Mouse (Mus musculus) bone marrow, adult 2 months (tissue): Measurements from ENCODE around the gene Ttc16.

Experiments used
- CTCF ChIP-seq: fragments of 200-500 bp; IDR thresholded peaks from 2 replicates; pipeline ENCODE4 v1.5.1; 2011; ENCODE audit warnings: low read length, control low read depth; ENCODE audit not compliant: control insufficient read depth, insufficient read depth
- POLR2A ChIP-seq: fragments of 200-500 bp; IDR thresholded peaks from 2 replicates; pipeline ENCODE4 v1.6.1; 2011; ENCODE audit warnings: low read depth, mild to moderate bottlenecking, control low read depth, low read length, borderline replicate concordance; ENCODE audit not compliant: control insufficient read depth

DNA sequence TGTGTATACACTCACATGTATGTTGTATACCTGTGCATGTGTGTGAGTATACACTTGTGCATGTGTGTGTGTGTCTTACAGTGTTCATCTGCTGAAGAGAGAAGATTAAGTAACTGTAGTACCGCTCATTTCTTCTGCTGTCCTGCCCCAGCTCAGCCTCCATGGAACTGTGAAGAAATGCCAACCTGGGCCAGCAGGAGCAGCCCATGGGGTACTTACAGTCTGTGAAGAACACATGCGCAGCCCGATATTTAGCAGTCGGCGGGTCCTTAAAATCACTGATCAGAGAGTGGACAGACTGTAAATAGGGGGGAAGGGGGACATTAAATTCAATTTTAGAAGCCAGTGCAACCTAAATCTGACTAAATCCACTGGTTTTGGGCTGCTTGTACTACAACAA lies 42.8 kb upstream of the Ttc16 start:
- TF ChIP-seq CTCF (no peak), POLR2A (no peak)
